Mouse (Mus musculus) brain, embryonic 14.5 days (tissue): ENCODE measurements at regions not wholly inside any gene's neighbourhood (a gene's known extent, or its start where the extent isn't known, plus 50 kb on each side); places are given as distances from the start of the nearest gene placed in this dataset.

Experiments used
- CTCF ChIP-seq: fragments of 200-500 bp; IDR thresholded peaks from 2 replicates; pipeline ENCODE4 v1.5.1; 2012; ENCODE audit warnings: inconsistent platforms, mild to moderate bottlenecking, moderate library complexity, borderline replicate concordance; ENCODE audit not compliant: insufficient read depth, insufficient read length; ENCODE audit errors: extremely low read depth
- POLR2A ChIP-seq: fragments of 200-500 bp; IDR thresholded peaks from 2 replicates; pipeline ENCODE4 v1.6.1; 2012; ENCODE audit warnings: mild to moderate bottlenecking, inconsistent platforms, borderline replicate concordance; ENCODE audit not compliant: poor library complexity, insufficient read depth, insufficient read length, severe bottlenecking; ENCODE audit errors: extremely low read depth

- TF ChIP-seq POLR2A (no peak), CTCF (no peak)
These were observed 525.3 kb downstream of the Gsdmc2 start for GRCm38 (mm10) chr15:63319666-63320065.
